Mouse (Mus musculus): ENCODE results near the gene Sema3f.
A peak's percentile ranks its signal among the peaks of the same experiment; 100 is the strongest.

The Sema3f gene

GRCm38 (mm10) chr9:107709697-107710483 is at the start of gene Sema3f:
TSS of gene Sema3f (minus strand) at chr9:107710475.
- peak; percentile 84 for DNase-seq (ENCODE audit: low read depth, low spot score)

DNA sequence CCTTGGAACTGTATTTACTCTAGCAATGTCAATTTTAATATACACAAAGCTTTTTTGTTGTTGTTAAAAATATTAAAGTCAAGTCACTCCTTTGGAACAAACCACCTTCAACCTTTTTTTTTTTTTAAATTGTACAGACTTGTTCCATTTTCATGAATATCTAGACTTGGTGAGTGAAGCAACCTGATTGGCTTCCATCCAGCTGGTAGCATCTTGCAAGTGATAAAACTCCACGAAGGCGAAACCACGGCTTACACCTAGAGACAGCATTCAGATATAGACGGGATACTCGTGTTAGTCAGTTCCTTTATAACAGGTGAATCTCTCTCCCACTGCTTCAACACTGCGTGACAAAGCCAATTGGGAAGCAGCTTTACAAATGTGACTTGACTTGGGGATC is 49.3 kb upstream of the Sema3f start:
- no peak for DNase-seq (ENCODE audit: low read depth, low spot score)

GRCm38 (mm10) chr9:107750378-107750777 is 40.1 kb upstream of the Sema3f start:
- DNase-seq (ENCODE audit: low read depth, low spot score): no peak

- no peak for DNase-seq (ENCODE audit: low read depth, low spot score)
Measured at GRCm38 (mm10) chr9:107748063-107748462, 37.8 kb upstream of the Sema3f start.

DNA sequence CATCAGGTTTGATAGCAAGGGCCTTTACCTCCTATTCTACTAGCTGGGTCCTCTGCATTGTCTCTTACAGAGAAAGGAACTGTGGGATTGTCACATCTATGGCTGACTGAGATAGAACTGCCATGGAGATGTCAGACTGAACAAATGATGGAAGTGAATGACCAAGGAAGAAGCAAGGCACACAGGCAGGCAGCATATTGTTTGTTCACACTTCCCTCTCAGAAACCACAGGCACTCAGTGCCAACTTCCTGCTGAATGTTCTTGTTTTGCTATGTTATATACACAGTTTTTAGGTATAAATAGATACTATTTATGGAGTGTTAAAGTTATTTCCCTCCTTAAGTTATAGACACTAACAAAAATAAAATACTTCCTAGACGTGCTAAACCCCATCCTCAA is 37.0 kb upstream of the Sema3f start:
- DNase-seq (ENCODE audit: low read depth, low spot score): no peak

DNA sequence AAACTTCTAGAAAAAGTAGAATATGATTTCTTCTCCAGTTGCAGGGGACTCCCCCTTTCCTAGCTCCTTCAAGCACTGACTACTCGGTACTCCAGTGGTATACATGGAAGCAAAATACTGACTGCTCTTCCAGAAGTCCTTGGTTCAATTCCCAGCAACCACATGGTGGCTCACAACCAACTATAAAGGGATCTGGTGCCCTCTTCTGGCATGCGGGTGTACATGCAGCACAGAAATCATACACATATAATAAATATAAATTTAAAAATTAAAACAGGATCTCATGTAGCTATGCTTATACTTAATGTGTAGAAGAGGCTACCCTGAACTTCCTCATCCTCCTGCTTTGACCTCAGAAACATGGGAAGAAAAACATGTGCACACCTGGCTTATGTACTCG is 36.4 kb upstream of the Sema3f start:
- peak; percentile 26 for DNase-seq (ENCODE audit: low read depth, low spot score)

DNA sequence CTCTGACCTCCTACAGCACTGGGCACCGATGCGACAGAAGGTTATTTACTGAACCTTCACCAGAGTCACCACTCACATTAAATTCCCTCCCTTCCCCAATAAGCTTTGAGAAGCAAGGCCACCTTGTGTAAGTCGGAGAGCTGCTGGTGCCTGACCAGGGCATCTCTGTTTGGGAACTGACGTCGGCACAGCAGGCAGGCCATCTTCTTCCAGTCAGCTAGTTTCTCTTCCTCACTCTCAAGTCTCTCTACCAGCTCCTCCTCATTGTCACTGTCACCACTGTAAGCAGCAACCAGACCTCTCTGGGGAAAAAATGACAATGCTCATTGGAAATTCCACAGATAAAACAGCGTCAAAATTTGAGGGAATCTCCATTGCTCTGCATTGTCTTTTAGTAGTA is 33.8 kb upstream of the Sema3f start:
- no peak for DNase-seq (ENCODE audit: low read depth, low spot score)

- DNase-seq (ENCODE audit: low read depth, low spot score): peak; percentile 67
Measured at GRCm38 (mm10) chr9:107738841-107739202, 28.5 kb upstream of the Sema3f start.

DNA sequence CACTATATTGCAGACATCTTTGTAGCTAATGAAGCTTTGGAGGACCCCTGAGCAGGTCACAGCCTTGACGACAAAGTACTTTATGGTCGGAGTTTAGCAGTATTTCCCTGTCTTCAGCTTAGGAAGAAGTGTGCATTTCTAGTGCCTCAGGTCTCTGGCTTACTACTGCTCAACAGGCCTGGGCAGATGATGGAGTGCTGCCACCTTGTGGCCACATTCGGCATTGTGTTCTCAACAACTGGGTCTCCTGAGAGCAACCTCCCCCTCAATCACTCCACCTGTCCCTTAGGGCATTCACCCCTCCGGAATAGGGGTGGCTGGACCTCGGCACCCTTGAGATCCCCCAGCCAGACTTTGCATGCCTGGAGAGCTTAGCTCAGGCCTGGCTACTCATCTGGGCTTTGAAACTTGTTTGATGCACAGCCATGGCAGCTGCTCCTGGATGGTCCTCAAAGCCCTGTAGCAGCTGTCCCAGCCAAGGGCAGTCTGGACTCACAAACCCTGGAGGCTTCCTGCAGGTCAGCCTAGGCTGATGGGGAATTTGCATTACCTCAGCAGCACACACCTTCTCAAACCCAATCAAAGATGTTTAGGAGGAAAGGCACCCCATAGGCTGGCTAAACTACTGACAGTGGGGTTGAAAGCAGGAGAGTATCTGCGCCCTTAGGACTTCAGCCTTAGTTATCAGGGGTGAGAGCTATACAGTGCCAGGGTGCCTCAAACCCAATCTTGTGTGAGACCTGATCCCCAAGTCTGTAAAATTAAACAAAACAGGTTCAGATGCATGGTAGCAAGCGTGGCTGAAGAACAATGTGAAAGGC is 28.0 kb upstream of the Sema3f start:
- DNase-seq (ENCODE audit: low read depth, low spot score): peak; percentile 82

- no peak for DNase-seq (ENCODE audit: low read depth, low spot score)
Measured at GRCm38 (mm10) chr9:107736185-107736485, 25.9 kb upstream of the Sema3f start.

DNA sequence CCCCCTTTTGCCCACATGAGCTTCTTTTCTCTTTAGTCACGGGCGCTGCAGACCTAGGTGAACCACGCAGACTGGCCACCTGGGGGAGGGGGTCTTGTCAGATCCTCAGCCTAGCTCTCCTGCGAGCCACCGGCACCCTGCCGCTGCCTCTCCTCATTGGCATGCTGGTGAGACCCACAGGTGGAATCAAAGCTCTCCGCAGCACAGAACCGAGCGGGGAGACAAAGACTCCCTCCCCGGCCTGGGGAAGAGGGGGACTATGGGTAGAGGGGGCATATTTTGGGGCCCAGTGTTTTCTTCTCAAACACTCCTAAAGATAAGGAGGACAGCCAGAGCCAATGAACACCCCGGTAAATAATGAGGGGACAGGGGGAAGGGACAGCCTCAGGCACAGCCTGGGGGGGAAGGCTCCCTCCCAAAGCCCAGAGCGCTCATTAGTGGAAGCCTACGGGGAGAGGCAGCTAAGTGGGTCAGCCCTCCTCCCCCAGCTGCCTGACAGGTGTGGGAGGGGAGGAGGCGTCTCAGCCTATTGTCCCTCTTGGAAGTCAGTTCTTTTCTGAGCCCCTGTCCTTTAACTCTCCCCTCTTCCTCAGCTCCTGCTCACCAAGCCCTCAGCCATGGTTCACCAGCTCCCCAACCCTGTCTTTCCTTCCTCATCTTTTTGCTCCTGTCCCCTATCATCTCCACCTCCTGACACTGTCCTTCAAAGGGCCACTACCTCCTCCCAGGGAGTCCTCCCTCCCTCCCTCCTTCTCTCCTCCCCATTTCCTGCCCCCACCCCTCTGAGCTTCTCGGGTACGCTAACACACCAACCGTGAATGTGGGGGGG is 25.3 kb upstream of the Sema3f start:
- no peak for DNase-seq (ENCODE audit: low read depth, low spot score)

DNA sequence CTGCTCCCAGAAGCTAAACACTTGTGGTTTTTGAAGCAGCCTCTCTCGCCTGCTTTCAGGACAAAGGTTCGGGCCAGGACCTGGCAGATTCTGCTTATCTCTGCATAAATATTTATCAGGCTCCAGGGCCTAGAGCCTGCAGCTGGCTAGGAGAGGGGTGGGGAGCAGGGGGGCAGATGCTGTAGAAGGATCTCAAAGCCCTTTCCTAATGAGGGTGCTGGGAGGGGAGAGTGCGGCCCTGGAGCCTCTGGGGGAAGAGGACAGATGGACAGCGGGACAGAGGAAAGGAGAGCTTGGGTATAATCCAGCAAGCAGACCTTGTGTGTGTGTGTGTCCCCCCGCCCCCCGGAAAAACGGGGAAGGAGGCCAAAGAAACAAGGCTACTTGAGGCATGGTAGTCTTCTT is 24.3 kb upstream of the Sema3f start:
- no peak for DNase-seq (ENCODE audit: low read depth, low spot score)

DNA sequence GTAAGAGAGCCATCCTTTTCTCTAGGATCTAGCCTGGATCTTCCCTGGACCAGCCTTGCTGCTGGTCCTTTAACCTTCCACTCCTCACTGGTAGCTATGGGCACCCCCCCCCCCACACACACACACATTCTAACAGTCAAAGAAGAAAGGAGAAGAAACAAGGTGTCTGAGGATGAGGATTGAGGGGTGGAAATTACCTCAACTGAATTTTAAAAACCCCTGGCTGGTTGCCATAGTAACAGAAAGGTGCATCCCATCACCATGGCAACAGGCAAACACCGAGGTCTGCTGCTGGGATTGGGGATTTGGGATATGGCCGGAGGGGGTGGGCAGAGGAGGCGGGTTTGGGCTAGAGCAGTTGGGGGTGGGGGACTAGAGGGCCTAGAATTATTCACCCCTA is 19.4 kb upstream of the Sema3f start:
- DNase-seq (ENCODE audit: low read depth, low spot score): no peak

DNA sequence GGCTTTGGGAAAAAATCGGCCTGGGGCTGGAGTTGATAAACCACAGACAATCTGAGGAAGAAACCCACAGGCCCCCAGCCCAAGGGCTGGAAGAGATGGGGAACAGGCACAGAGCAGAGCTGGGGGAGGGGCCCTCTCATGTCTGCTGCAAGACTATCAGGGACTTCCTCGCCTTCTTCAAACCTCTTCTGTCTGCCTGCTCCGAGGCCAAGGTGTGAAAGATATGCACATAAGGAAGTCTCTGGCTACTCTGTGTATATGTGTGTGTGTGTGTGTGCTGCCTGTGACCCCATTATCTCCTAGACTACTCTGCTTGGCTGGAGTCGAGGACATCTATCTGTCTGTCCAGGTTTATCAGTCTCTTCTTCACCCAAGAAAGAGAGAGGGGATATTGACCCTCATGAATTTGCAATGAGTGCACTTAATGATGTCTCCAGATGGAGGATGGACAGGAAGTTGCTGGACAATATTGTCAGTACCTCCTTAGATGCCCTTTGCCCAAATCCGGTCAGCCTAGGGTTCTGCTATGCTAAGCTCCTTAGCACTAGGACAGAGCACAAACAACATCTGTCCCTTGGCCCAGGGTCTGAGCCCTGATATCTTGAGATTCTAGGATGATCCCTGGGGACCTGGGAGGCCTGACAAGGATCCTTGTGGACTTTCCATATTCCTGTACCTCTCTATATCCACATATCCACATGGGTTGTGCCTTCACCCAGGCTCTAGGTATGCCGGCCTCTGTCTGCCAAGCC is 18.8 kb upstream of the Sema3f start:
- no peak for DNase-seq (ENCODE audit: low read depth, low spot score)

GRCm38 (mm10) chr9:107727041-107727440 is 16.8 kb upstream of the Sema3f start:
- DNase-seq (ENCODE audit: low read depth, low spot score): no peak

DNA sequence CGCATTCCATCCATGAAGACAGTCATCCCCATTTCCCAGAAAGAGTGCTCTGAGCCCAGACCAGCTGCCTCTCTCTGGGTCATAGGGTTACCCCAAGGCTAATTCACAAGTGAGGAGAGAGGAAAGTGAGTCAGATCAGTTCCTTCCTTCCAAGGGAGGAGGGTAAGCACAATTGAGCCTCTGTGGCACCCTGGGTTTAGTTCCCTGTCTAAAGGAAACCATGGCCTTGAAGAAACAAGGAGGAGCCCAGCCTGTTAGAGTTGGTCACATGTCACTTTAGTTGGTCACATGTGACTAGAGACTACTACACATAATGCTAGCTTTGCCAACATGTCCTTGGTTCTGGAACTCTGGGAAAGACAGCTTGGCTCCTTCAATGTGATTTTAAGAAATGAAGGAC is 14.5 kb upstream of the Sema3f start:
- no peak for DNase-seq (ENCODE audit: low read depth, low spot score)

DNA sequence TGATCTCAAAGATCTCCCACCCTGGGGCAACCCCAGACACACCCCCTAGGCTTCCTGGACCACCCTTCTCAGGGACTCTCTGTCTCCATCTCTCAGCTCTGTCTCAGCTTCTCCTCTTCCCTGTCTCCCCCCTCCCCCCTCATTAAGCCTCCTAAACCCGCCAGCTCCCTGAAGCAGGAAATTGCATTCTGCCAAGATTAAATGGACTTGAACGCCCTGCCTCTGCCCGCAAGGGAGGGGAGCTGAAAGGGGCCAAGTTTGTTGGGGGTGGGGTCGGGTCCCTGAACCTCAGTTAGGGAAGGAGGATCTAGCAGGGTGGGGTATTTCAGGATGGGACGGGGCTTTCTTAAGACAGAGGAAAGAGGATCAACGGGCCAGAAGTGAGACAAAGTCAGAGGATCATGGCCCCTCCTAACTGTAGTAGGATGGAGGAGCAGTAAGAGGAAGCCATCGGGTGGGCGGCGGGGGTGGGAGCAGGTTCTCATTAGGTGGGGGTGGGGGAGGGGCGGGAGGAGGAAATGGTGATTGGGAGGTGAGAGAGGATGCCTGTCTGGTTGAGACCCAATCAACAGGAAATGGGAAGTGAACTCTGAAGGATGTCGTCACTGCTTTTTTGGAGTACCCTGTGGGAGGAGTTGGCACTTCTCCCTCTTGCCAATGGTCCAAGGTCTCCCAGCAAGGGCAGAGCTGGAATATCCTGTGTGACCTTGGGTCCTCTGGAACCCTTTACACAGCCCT is 13.7 kb upstream of the Sema3f start:
- no peak for DNase-seq (ENCODE audit: low read depth, low spot score)

- DNase-seq (ENCODE audit: low read depth, low spot score): no peak
Measured at GRCm38 (mm10) chr9:107723292-107723691, 13.0 kb upstream of the Sema3f start.

DNA sequence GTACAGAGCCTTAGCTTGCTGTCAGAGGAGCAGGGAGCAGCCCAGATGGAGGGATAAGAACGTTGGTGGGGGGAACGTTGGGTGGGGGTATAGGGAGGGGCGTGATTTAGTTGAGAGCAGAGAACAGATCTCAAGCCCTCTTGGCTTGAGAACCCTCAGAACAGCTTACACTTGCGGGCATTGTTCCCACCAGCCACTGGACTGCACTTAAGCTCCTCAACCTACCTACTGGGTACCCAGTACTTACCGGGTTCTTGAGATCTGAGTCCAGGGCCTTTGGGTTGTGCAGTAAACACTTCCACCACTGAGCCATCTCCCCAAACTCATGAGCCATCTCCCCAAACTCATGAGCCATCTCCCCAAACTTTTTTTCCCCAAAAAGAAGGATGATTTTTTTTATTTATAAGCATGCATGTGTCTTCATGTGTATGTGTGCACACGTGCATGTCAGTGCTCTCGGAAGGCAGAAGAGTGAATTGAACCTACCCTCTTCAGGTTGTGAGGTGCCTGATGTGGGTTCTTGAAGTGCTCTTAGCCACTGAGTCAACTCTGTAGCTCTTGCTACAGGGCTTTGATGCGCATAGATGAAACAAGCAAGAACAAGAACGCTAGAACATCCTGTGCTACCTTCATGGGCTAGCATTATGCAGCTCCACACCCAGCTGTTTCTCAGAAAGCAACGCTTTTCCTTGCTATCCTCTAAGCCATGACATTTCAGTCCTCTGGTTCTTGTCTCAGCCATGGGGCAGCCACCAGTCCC is 8.7 kb upstream of the Sema3f start:
- no peak for DNase-seq (ENCODE audit: low read depth, low spot score)

GRCm38 (mm10) chr9:107716951-107717350 is 6.7 kb upstream of the Sema3f start:
- DNase-seq (ENCODE audit: low read depth, low spot score): no peak
